Mouse (Mus musculus) monocyte, adult 2 months (primary cell): ENCODE data around the gene Slc46a1.

Experiments used
- DNase-seq, 2 experiments: peaks; one replicate each; pipeline ENCODE4 v3.0.0; 2022; ENCODE audit warnings: low spot score in 2 of 2, low read depth in 1 of 2

Gene Slc46a1

DNA sequence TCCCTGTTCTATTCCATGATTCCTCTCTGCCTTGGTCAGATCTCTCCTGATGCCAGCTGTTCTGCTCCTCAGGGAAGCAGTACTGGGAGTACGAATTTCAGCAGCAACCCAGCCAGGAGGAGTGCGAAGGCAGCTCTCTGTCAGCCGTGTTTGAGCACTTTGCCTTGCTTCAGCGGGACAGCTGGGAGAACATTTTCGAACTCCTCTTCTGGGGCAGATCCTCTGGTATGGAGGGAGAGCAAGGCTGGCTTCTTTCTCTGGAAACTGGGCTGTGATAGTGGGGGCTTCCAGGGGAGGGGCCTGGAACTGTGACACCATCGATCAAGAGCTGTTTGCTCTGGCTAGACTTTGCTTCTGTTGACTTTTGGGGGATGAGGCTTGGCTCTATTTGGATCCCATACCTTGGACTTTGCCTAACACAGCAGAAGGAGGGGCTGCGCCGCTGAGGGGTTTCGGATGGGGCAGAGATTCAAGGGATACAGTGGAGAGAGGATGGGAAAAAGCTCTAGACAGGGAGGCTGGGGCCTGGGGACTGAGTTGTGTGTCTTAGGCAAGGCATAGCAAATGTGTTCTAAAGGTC, 35.2 kb downstream of the Slc46a1 start:
- no peak for DNase-seq

GRCm38 (mm10) chr11:78501529-78501928, 36.0 kb downstream of the Slc46a1 start:
- DNase-seq, result no peak

GRCm38 (mm10) chr11:78502909-78503650, 37.6 kb downstream of the Slc46a1 start, which contains the start of gene Sebox:
Gene Sebox, plus strand, starts transcription at chr11:78503447.
- no peak for DNase-seq

DNA sequence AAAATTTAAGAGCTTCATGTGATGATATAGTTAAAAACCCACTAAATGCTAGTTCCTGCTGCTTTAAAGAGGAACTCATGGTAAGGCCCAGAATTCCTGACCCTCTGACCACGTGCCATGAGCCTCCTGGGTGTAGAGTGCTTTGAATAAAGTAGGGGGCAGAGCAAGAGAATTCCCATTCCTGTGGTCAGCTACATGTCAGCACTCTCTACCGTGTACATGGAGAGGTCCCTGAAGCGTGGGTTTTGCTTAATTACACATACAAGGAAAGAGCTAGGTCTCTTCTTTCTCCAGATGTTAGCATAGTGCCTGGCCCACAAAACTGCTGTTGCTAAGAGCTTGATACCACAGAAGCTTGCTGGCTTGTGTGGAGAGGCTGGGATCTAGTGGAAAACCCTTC, 39.9 kb downstream of the Slc46a1 start:
- DNase-seq, result no peak

DNA sequence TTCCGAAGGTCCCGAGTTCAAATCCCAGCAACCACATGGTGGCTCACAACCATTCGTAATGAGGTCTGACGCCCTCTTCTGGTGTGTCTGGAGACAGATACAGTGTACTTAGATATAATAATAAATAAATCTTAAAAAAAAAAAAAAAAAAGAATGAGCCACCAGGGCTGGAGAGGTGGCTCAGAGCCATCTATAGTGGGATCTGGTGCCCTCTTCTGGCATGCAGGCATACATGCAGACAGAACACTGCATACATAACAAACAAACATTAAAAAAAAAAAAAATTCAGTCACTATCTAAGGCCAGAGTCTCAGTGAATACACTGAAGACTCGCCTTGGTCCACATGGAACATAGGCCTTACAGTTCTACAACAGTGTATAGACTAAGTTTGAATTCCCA, 43.7 kb downstream of the Slc46a1 start:
- DNase-seq, result no peak

DNA sequence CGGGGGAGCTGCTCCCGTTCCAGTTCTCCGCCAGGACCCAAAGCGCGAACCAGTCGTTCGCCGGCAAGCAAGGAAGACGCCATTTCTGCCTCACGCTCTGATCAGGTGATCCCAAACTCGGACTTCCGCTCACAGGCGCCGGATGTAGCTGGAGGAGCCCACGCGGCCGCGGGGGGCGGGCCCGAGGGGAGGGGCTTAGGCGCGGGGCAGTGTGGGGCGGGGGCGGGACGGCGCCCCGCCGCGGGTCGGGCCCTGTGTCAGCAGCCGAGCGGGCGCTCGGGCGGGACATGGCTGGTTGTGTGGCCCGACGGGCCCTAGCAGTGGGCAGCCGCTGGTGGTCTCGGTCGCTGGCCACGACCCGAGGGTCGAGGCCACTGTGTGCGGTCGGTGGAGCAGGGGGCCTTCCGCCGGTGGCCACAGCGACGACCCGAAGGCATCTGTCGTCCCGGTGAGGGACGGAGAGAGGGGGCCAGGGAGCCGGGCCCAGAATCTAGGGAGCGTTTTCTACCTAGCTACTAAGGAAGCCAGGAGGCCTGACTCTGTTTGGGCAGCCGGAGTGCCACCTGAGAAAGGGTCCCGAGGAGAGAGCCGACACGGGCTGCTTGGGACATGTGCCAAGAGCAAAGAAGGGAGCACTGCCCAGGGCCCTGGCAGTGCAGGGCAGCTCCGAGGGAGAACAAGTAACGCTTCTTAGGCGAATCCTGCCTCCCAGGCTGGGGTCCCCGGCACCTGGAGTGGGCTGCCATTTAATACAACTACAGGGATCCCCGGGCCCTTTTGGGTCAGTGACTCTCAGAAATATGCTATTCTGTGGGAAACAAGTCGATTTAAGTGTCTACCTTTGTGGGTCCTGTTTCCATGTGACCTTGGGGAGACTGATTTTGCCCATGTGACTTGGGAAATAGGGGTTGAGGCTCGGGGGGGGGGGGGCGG, 46.8 kb downstream of the Slc46a1 start, which contains the start of the genes Tmem199 and Poldip2:
TSS of gene Tmem199 (minus strand) at position 148 of the 933 bp plus-strand sequence.
TSS of gene Poldip2 (plus strand) at position 169 of the 933 bp plus-strand sequence.
- DNase-seq, result peak; percentile 58 to 77

- DNase-seq, result no peak
These were observed 47.8 kb downstream of the Slc46a1 start for GRCm38 (mm10) chr11:78513106-78513790.

- DNase-seq, result no peak
These were observed 50.2 kb downstream of the Slc46a1 start for GRCm38 (mm10) chr11:78515549-78516325.

GRCm38 (mm10) chr11:78518931-78519330, 53.4 kb downstream of the Slc46a1 start:
- no peak for DNase-seq
